Mouse (Mus musculus) left cerebral cortex, postnatal 14 days (tissue): ENCODE data around the gene Lamp5. TPM values are rescaled to one million over a fixed set of nuclear protein-coding genes. Genes with fewer than 3 reads are reported as not detected.

Experiments used
- DNase-seq, 2 experiments: peaks; one replicate each; pipeline ENCODE4 v3.0.0; 2021 to 2022; ENCODE audit warnings: low spot score in 2 of 2, mixed read lengths in 1 of 2
- intact Hi-C: fragments of 180-260 bp; cut with DNase I; formaldehyde crosslinking; loops from one replicate; pipeline ENCODE4 v1.15.1; 2025
- long read RNA-seq, 2 experiments: library from polyadenylated mRNA; stranded (forward); transcript quantifications; one replicate each; pipeline ENCODE4 v2.0.0; 2021
- total RNA-seq, 2 experiments: library from RNA; stranded (reverse); gene quantifications; 2 replicates each; pipeline ENCODE4 v1.2.3; 2021

The Lamp5 gene
- 100 to 1,000 TPM; 163 to 207 TPM for total RNA-seq
- long read RNA-seq, experiment 1, transcript Lamp5-202 (4 exons, 1,384 nt) = minor isoform, 13 of 215 reads
- long read RNA-seq, experiment 1, transcript Lamp5-201 (6 exons, 1,955 nt) = major isoform, 166 of 215 reads
- long read RNA-seq, experiment 1, partial matches to known transcripts = 21 of 215 reads
- long read RNA-seq, experiment 1, other reads (novel, unspliced or antisense) = 15 of 215 reads
- long read RNA-seq, experiment 2, transcript Lamp5-202 (4 exons, 1,384 nt) = minor isoform, 12 of 169 reads
- long read RNA-seq, experiment 2, transcript Lamp5-201 (6 exons, 1,955 nt) = major isoform, 120 of 169 reads
- long read RNA-seq, experiment 2, partial matches to known transcripts = 27 of 169 reads
- long read RNA-seq, experiment 2, other reads (novel, unspliced or antisense) = 10 of 169 reads

DNA sequence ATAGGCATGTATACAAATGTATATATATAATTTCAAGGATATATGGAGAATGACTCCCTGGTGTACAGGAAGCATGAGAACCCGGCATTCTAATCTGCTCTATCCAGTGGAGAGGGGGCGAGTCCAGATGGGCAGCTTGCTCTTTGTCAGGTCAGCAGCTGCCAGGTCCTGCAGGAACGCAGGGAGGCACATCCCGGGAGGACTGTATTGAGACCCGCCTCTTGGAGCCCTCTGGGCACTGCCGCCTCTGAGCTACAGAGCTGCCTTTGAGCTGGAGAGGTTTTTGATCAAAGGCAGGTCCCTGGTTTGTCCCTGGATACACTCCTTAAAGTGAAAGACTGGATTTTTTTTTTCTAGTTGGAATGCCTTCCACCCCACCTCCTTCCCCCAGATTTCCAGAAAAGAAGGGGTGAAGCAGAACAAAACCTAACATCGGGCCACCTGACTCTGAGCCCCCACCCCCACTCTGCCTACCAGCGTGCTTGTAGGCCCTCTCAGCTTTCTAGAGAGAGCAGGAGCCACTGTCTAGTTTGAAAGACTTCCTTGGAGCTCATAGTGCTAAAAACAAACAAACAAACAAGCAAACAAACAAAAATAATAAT lies at the start of gene Lamp5:
Gene Lamp5, plus strand, starts transcription at position 552 of the 602 bp plus-strand sequence.
- no peak for DNase-seq

DNA sequence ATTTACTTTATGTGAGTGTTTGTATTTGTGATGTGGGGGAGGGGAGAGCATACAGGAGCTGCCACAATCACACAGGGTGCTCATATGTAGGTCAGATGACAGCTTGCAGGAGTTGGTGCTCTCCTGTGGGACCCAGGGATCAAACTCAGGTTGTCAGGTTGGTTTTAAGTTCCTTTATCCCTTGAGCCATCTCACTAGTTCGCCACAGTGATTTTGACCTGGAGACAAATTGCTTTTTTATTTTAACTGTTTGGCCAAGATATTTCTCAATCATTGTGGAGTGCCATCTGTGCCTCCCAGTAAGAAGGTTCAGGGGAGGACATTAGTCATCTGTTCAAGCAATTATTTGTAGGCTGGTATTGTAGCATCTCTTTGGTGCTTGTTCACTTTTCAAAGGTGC lies 48.2 kb upstream of the Lamp5 start:
- DNase-seq = no peak
- intact Hi-C loops = loop anchor here (2.0 to 5.0 kb wide), 3 partner anchors 55 to 133 kb away; no protein-coding TSS in a partner anchor

More for the DNA sequence above, at the start of gene Lamp5:
- intact Hi-C loops = no loop called here

DNA sequence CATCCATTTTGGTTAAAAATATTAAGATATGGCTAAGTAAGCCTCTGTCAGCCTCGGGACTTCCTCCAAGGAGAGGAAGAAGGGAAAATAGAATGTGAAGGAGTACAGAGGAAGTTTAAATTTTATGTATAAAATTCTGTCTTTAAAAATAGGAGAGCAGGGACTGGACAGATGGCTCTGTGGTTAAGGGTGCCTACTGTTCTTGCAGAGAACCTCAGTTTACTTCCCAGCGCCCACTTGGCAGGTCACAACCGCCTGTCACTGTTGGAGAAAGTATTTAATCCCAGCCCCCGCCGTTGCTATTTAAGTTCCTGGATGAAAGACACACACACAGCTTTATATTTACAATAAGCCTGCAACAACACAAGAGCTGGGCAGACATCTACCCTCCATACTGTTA lies 45.8 kb upstream of the Lamp5 start:
- DNase-seq = peak in 1 of 2 experiments; percentile 36
- intact Hi-C loops = no loop called here

DNA sequence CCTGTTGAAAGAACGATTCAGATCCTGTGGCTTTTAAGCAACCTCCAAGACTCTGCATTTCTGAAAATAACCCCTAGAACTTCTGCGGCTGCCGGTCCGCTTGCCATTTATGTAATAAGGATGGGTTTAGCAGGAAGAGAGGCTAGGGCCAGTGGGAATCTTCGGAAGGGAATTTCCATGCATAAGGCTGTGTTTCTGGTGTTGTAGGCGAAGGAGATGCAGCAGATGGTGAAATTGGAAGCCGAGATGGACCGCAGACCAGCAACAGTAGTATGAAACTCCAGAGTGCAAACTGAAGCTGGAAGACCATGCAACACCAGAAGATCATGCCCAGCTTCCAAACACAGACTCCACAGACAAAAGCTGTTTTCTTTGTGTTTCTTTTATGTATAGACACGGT lies 39.3 kb upstream of the Lamp5 start:
- intact Hi-C loops = no loop called here
- DNase-seq = no peak

DNA sequence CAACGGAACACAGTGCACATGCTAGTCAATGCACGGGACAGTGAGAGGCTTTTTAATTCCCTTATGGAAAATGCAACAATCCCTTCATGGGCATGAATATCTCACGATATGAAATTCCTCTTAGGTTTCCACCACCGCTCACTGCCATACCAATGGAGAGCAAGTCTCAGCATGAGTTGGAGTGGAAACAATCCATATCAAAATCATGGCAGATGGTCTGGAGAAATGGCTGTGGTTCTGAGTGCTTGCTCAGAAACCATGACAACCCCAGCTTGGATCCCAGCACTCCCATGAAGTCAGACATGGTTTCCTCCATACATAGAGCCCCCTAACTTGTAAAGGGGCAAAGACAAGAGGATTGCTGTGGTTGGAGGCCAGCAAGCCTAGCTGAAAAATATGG lies 3.6 kb upstream of the Lamp5 start:
- intact Hi-C loops = no loop called here

DNA sequence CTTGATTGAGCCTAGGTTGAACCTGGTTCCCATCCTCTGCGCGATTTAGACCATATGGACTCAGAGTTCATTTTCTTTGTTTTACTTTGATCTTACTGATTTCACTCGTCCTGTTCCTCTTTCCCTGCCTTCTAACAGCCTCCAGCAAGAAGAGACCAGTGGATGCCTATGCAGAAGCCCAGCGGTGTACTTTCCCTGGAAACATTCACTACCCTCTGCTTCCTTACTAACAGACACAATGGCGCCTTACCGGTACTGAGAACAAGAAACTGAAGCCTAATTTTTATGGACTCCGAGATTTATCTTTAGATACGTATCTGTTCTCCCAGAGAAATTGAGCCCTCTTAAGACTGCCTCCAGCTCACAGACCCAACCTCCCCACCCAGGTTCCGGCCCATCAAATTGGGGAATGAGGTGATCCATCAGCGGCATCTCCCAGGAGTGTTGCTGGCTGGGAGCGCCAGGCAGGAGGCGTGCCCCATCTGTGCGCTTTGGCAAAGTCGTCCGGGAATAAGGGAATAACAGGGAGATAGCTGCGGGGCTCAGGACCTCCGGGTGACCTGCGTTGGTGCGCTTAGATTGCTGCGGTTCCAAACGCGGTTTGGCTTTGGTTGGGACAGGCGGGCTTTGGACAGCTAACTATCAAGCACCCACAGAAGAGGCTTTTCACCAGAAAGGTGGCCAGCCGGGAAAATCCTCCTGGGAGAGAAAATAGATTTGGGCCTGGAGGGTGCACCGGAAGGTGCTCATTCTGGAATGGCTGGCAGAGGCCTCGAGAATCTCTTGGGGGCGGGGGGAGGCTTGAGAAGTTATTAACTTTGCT lies 1.0 kb upstream of the Lamp5 start:
- intact Hi-C loops = no loop called here
- DNase-seq = peak in 1 of 2 experiments; percentile 19

More for the DNA sequence above, 3.6 kb upstream of the Lamp5 start:
- DNase-seq = no peak

DNA sequence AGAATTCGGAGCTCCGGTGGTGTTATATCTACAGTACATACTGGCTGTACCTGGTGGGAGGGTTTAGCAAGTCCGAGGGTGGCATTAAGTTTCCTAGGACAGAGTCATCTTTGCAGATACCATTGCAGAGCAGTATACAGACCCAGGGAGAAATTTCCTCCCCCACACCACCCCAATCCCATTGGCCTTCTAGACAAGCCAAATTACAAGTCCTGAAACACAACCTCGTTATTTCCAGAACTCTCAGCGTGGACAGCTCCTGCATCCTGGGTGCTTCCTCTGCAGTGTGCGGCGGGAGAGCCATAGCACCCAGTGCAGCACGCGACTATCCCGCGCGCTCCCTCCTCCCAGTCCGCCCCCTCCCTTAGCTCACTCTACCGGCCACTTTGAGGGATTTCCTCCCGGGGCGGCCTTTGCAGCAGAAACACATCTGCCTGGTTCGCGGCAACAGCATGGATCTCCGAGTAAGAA lies 5.9 kb downstream of the Lamp5 start:
- intact Hi-C loops = loop anchor here (2.0 kb wide), 1 partner anchor 55 kb away; no protein-coding TSS in a partner anchor
- peak; percentile 52 to 60 for DNase-seq

DNA sequence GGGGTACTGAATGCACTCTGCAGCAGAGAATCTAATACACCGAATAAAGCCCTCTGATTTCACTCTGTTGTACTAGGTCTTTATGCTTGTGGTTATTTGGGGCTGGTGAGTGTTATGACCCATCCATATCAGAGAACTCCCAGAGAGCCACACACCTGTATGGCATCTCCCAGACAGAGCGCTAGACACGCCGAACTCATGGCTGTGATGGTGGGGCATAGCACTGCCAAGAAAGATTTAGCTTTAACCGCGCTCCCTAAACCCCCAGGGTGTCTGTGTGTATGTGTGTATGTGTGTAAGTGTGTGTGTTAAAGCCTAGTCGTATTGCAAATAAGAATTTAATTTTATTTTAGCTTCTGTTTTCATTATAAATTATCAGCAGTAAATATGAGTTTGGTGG lies 6.4 kb downstream of the Lamp5 start:
- intact Hi-C loops = loop anchor here (2.0 kb wide), 1 partner anchor 56 kb away; no protein-coding TSS in a partner anchor
- no peak for DNase-seq

DNA sequence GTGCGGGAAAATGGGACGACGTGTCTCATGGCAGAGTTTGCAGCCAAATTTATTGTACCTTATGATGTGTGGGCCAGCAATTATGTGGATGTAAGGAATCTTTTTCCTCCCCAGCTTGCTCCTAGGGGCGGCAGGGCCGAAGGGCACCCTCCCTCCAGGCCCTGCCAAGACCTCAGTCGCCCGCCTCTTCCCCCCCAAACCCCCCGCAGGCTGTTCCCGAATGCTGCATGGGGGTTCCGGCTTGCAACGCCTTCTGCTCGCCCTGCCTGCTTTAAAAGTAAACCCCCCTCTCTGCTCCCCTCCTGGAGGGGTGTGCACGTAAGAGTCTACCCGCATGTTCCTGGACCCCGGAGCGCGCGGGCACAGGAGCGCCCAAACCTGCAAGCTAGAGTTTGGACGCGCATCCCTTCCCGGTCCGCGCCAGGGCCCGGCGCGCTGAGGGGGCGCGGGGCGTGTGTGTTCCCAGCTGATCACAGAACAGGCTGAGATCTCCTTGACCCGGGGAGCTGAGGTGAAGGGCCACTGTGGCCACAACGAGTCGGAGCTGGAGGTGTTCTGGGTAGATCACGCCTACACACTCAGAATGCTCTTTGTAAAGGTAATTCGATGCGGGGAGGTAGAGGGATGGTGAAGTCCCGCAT lies 7.1 kb downstream of the Lamp5 start:
- intact Hi-C loops = loop anchor here (2.0 kb wide), 1 partner anchor 56 kb away; no protein-coding TSS in a partner anchor
- DNase-seq = peak in 1 of 2 experiments; percentile 6

DNA sequence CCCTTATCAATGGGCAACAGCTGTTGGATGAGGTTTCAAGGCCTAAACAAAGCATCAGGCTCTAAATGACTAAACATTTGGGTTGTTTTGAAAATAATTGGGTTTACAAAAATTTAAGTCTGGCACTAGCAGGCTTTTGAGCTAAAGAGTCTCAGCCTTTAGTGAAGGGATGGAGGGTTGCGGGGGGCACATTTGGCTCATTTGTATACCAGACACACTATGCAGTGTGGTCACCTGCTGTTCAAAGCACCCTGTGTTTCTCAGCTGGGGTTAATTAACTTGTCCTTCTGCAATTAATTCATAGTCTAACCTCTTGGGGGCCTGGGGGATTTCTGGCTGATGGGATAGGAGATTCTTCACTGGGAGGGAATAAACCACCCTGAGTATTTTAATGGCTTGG lies 12.3 kb downstream of the Lamp5 start:
- intact Hi-C loops = no loop called here
- DNase-seq = no peak

DNA sequence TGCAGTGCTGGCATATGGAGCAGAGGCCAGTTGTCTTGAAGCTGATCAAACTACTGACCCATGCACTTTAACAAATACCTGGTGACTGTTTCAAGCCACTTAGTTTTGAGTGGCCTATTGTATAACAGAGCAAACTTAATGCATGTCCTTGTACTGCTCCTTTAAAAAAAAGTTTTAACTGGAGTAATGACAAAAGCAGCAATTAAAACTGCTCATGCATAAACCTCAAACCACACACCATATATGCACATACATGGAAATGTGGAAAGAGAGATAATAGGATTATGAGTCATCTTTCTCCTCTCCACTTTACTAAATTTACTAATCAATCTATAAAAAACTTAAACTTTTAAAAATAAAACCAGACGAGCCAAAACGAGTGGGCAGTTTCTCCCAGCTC lies 43.9 kb downstream of the Lamp5 start:
- intact Hi-C loops = no loop called here
- no peak for DNase-seq

DNA sequence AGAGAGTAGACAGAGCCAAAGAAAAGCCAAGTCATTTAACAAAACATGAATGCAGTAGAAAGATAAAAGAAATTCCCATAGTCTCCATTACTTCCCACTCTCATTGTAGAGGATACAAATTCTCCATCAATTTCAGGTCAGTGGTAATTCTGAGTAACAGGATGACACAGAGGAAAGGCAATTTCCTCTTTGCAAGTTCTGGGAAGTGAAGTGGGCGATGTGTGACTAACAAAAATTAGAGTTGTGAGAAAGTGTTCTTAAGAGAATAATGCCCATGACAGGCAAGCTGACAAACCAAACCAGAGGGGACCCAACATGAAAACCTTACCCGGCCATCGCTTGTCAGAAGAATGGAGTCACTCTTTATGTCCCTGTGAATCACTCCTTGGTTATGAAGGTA lies 45.1 kb downstream of the Lamp5 start:
- no peak for DNase-seq
- intact Hi-C loops = no loop called here

DNA sequence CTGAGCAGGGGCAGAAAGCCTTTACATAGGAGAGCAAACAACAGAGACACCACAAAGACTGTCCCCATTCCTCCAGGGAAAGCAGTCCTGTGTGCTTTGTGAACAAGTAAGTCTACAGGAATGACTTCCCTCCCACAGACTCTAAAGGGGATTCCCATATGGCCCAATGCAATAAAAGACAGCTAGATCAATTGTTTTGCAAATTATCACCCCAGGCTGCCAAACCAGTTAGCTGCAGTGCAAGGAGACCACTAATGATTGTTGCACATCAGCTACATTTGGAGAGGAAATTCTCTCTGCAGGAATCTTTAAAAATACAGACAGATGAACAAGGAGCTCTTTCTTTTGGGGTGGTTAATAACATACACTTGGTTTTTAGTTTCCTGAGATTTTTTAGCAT lies 55.6 kb downstream of the Lamp5 start:
- intact Hi-C loops = loop anchor here (5.0 kb wide), 1 partner anchor 105 kb away; no protein-coding TSS in a partner anchor
- no peak for DNase-seq

DNA sequence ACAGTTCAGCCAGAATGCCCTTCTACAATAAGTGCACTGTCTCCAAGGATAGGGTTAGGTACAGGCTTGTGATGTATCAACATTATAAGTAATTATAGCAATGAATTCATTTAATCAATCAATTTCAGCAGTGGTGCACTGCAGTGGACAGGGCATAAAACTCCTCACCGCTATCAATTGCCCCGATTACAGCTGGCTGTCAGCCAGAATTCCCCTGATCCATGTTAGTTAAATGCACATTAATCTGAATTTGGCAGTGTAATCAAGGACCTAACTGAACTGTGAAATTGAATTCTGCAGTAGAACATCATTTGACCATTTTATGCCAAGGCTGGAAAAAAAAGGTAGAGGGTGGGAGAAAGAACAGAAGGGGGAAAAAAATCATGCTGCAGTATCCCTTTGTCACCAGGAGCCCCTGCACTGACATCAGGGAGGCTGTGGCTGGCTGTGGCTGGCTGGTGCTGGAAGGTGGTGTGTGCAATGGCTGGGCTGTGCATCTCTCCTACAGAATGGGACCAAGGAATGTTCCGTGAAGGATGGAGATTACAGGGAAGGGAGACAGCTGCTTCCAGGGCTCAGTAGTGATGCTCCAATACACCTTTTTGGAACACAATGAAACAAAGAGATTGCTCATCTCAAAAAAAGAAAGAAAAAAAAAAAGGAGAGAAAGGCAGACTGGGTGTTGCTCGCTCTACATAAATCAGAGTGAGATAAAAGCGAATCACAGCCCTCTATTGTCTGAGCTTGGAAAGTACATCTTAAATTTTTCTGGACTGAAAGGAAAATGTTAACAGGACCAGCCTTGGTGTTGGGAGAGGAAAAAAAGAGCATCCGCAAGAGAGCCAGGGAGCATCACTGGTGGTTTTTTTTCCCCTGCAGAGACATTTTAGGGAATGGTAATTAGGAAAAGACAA lies 56.3 kb downstream of the Lamp5 start:
- intact Hi-C loops = loop anchor here (5.0 kb wide), 1 partner anchor 106 kb away; no protein-coding TSS in a partner anchor
- peak in 1 of 2 experiments; percentile 71 for DNase-seq

DNA sequence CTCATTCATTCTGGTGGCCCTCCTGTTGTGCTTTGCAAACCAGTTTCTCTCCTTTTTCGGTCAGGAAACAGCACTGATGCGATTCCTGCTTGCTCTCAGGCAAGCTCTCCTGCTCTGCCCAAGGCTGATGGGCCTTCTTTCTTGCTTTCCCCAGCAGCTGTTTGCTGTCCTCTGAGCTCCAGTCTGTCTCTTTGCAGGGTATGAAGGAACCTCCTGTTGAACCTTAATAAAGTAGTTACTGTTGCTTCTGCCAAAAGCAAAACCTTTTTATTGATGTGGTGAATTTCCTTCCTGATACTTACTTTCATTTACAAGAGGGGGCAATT lies 57.0 kb downstream of the Lamp5 start:
- intact Hi-C loops = loop anchor here (5.0 kb wide), 1 partner anchor 107 kb away; no protein-coding TSS in a partner anchor
- DNase-seq = peak in 1 of 2 experiments; percentile 34

DNA sequence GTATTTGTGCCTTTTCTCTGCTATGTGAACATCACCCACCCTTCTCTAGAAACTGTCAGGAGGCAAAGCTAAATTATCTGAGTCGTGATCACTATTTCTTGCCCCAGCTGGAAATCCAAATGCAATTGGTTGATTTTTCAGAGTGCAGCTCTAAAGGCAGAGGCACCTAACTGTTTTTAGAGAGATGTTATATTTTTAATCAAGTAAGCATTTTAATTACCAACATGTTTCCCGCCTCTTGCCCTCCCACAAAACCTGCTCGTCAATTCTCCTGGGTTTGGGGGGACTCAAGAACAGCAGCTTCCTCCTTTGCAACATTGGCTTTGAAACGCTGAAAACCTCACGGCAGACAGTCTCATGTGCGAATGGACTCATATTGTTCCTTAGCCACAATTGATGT lies 61.3 kb downstream of the Lamp5 start:
- DNase-seq = peak; percentile 23 to 66
- intact Hi-C loops = no loop called here

DNA sequence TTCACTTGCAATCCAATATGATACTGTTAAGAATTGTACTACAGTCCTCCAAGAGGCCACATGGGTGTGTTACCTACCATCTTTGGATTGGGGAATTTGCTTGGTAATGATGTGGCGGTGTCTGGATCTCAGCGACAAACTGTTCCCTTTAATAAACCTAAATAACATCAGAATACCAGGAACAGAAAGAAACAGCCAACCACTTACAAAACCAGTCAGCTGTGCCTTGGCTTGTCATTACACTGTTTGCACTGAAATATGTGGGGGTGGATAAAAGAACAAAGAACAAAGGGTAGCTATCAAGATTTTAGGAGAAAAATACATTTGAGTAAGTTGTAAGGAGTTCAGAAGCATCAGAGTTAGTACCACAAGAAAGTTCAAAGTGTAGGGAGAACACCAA lies 66.0 kb downstream of the Lamp5 start:
- no peak for DNase-seq
- intact Hi-C loops = no loop called here
